Mouse (Mus musculus): ENCODE measurements at regions not wholly inside any gene's neighbourhood (a gene's known extent, or its start where the extent isn't known, plus 50 kb on each side); places are given as distances from the start of the nearest gene placed in this dataset.

- no peak overlapping the region for H3K4me2 ChIP-seq (ENCODE audit: low read depth, low read length)
- no peak overlapping the region for H3K9ac ChIP-seq (replicated peaks; ENCODE audit: low read length)
- ATAC-seq (replicated peaks; ENCODE audit: insufficient number of reproducible peaks, low FRiP score, low TSS enrichment, low read depth) (no peak), DNase-seq (ENCODE audit: low spot score) (no peak)
- no peaks in the 10 kb centered on the region for H3K9me3 ChIP-seq (replicated peaks; ENCODE audit: control insufficient read depth, low read length)
- no peak overlapping the region for H3K27ac ChIP-seq (replicated peaks; ENCODE audit: low read depth, low read length)
- no peak overlapping the region for H3K4me3 ChIP-seq (ENCODE audit: low read depth, low read length)
- H3K27me3 ChIP-seq (ENCODE audit: control insufficient read depth, insufficient read depth, low read length): no peaks in the 10 kb centered on the region
- no peaks in the 10 kb centered on the region for H3K4me1 ChIP-seq (ENCODE audit: control insufficient read depth, insufficient read depth, low read length)
- H3K36me3 ChIP-seq (replicated peaks; ENCODE audit: control insufficient read depth, insufficient read depth, low read depth, low read length): no peaks in the 10 kb centered on the region
These were observed 197.3 kb upstream of the Mctp2 start for GRCm38 (mm10) chr7:72503756-72504155.

- Histone ChIP-seq H3K27ac (replicated peaks; ENCODE audit: low read depth, low read length) (no peak overlapping the region), H3K9ac (replicated peaks; ENCODE audit: low read length) (no peak overlapping the region), H3K9me3 (replicated peaks; ENCODE audit: control insufficient read depth, low read length) (no peaks in the 10 kb centered on the region), H3K4me1 (ENCODE audit: control insufficient read depth, insufficient read depth, low read length) (no peaks in the 10 kb centered on the region), H3K36me3 (replicated peaks; ENCODE audit: control insufficient read depth, insufficient read depth, low read depth, low read length) (no peaks in the 10 kb centered on the region), H3K27me3 (ENCODE audit: control insufficient read depth, insufficient read depth, low read length) (no peaks in the 10 kb centered on the region), H3K4me2 (ENCODE audit: low read depth, low read length) (no peak overlapping the region), H3K4me3 (ENCODE audit: low read depth, low read length) (no peak overlapping the region)
- WGBS: 59% methylated on average over 4 of the region's 4 CpGs
- no peak for DNase-seq (ENCODE audit: low spot score)
- ATAC-seq (replicated peaks; ENCODE audit: insufficient number of reproducible peaks, low FRiP score, low TSS enrichment, low read depth): no peak
These were observed 197.9 kb upstream of the Mctp2 start for GRCm38 (mm10) chr7:72504268-72504667.

GRCm38 (mm10) chr7:72505732-72506460 is 199.5 kb upstream of the Mctp2 start:
- WGBS: 67% methylated on average over 8 of the region's 8 CpGs
- H3K9me3 ChIP-seq (replicated peaks; ENCODE audit: control insufficient read depth, low read length): no peaks in the 10 kb centered on the region
- H3K27me3 ChIP-seq (ENCODE audit: control insufficient read depth, insufficient read depth, low read length): no peaks in the 10 kb centered on the region
- peak; percentile 45 for DNase-seq (ENCODE audit: low spot score)
- 0 out of 2 replicates have a peak overlapping the region, but pooled peaks have one; percentile 11 for H3K27ac ChIP-seq (replicated peaks; ENCODE audit: low read depth, low read length)
- ATAC-seq (replicated peaks; ENCODE audit: insufficient number of reproducible peaks, low FRiP score, low TSS enrichment, low read depth): no peak; the same call in 1 of the 2 replicates
- H3K36me3 ChIP-seq (replicated peaks; ENCODE audit: control insufficient read depth, insufficient read depth, low read depth, low read length): no peaks in the 10 kb centered on the region
- H3K4me3 ChIP-seq (ENCODE audit: low read depth, low read length): no peak overlapping the region
- no peaks in the 10 kb centered on the region for H3K4me1 ChIP-seq (ENCODE audit: control insufficient read depth, insufficient read depth, low read length)
- no peak overlapping the region for H3K9ac ChIP-seq (replicated peaks; ENCODE audit: low read length)
- H3K4me2 ChIP-seq (ENCODE audit: low read depth, low read length): no peak overlapping the region

GRCm38 (mm10) chr7:72507946-72508345 is 201.5 kb upstream of the Mctp2 start:
- 27% methylated on average over 5 of the region's 5 CpGs for WGBS
- H3K27me3 ChIP-seq (ENCODE audit: control insufficient read depth, insufficient read depth, low read length): no peaks in the 10 kb centered on the region
- DNase-seq (ENCODE audit: low spot score): peak; percentile 47

GRCm38 (mm10) chr7:72510116-72510515 is 203.7 kb upstream of the Mctp2 start:
- no peaks in the 10 kb centered on the region for H3K4me1 ChIP-seq (ENCODE audit: control insufficient read depth, insufficient read depth, low read length)
- WGBS: 84% methylated on average over 4 of the region's 4 CpGs
- H3K9me3 ChIP-seq (replicated peaks; ENCODE audit: control insufficient read depth, low read length): no peaks in the 10 kb centered on the region

More at GRCm38 (mm10) chr7:72507946-72508345, 201.5 kb upstream of the Mctp2 start:
- no peak overlapping the region for H3K4me2 ChIP-seq (ENCODE audit: low read depth, low read length)
- no peaks in the 10 kb centered on the region for H3K9me3 ChIP-seq (replicated peaks; ENCODE audit: control insufficient read depth, low read length)
- no peak overlapping the region for H3K9ac ChIP-seq (replicated peaks; ENCODE audit: low read length)
- no peak overlapping the region for H3K4me3 ChIP-seq (ENCODE audit: low read depth, low read length)
- H3K4me1 ChIP-seq (ENCODE audit: control insufficient read depth, insufficient read depth, low read length): no peaks in the 10 kb centered on the region
- no peak for ATAC-seq (replicated peaks; ENCODE audit: insufficient number of reproducible peaks, low FRiP score, low TSS enrichment, low read depth)
- H3K27ac ChIP-seq (replicated peaks; ENCODE audit: low read depth, low read length): no peak overlapping the region
- H3K36me3 ChIP-seq (replicated peaks; ENCODE audit: control insufficient read depth, insufficient read depth, low read depth, low read length): no peaks in the 10 kb centered on the region

GRCm38 (mm10) chr7:72513446-72513845 is 207.0 kb upstream of the Mctp2 start:
- Histone ChIP-seq H3K27me3 (ENCODE audit: control insufficient read depth, insufficient read depth, low read length) (no peaks in the 10 kb centered on the region), H3K9me3 (replicated peaks; ENCODE audit: control insufficient read depth, low read length) (no peaks in the 10 kb centered on the region), H3K4me3 (ENCODE audit: low read depth, low read length) (no peak overlapping the region), H3K27ac (replicated peaks; ENCODE audit: low read depth, low read length) (no peak overlapping the region), H3K36me3 (replicated peaks; ENCODE audit: control insufficient read depth, insufficient read depth, low read depth, low read length) (no peaks in the 10 kb centered on the region), H3K4me2 (ENCODE audit: low read depth, low read length) (no peak overlapping the region), H3K9ac (replicated peaks; ENCODE audit: low read length) (no peak overlapping the region), H3K4me1 (ENCODE audit: control insufficient read depth, insufficient read depth, low read length) (no peaks in the 10 kb centered on the region)
- DNase-seq (ENCODE audit: low spot score) (no peak), ATAC-seq (replicated peaks; ENCODE audit: insufficient number of reproducible peaks, low FRiP score, low TSS enrichment, low read depth) (no peak)
- 84% methylated on average over 4 of the region's 4 CpGs for WGBS

More at GRCm38 (mm10) chr7:72510116-72510515, 203.7 kb upstream of the Mctp2 start:
- DNase-seq (ENCODE audit: low spot score): no peak
- Histone ChIP-seq H3K9ac (replicated peaks; ENCODE audit: low read length) (no peak overlapping the region), H3K4me2 (ENCODE audit: low read depth, low read length) (no peak overlapping the region), H3K27ac (replicated peaks; ENCODE audit: low read depth, low read length) (no peak overlapping the region), H3K27me3 (ENCODE audit: control insufficient read depth, insufficient read depth, low read length) (no peaks in the 10 kb centered on the region), H3K4me3 (ENCODE audit: low read depth, low read length) (no peak overlapping the region), H3K36me3 (replicated peaks; ENCODE audit: control insufficient read depth, insufficient read depth, low read depth, low read length) (no peaks in the 10 kb centered on the region)
- no peak for ATAC-seq (replicated peaks; ENCODE audit: insufficient number of reproducible peaks, low FRiP score, low TSS enrichment, low read depth)

GRCm38 (mm10) chr7:72514851-72515250 is 208.4 kb upstream of the Mctp2 start:
- no peaks in the 10 kb centered on the region for H3K36me3 ChIP-seq (replicated peaks; ENCODE audit: control insufficient read depth, insufficient read depth, low read depth, low read length)
- ATAC-seq (replicated peaks; ENCODE audit: insufficient number of reproducible peaks, low FRiP score, low TSS enrichment, low read depth): no peak
- no peaks in the 10 kb centered on the region for H3K4me1 ChIP-seq (ENCODE audit: control insufficient read depth, insufficient read depth, low read length)
- no peaks in the 10 kb centered on the region for H3K9me3 ChIP-seq (replicated peaks; ENCODE audit: control insufficient read depth, low read length)
- H3K4me2 ChIP-seq (ENCODE audit: low read depth, low read length): no peak overlapping the region
- no peaks in the 10 kb centered on the region for H3K27me3 ChIP-seq (ENCODE audit: control insufficient read depth, insufficient read depth, low read length)
- no peak overlapping the region for H3K9ac ChIP-seq (replicated peaks; ENCODE audit: low read length)
- WGBS: 90% methylated on average over 2 of the region's 2 CpGs
- no peak for DNase-seq (ENCODE audit: low spot score)
- no peak overlapping the region for H3K4me3 ChIP-seq (ENCODE audit: low read depth, low read length)
- no peak overlapping the region for H3K27ac ChIP-seq (replicated peaks; ENCODE audit: low read depth, low read length)

- no peak overlapping the region for H3K4me2 ChIP-seq (ENCODE audit: low read depth, low read length)
- H3K9me3 ChIP-seq (replicated peaks; ENCODE audit: control insufficient read depth, low read length): no peaks in the 10 kb centered on the region
- DNase-seq (ENCODE audit: low spot score): no peak
- H3K27ac ChIP-seq (replicated peaks; ENCODE audit: low read depth, low read length): no peak overlapping the region
- no peaks in the 10 kb centered on the region for H3K27me3 ChIP-seq (ENCODE audit: control insufficient read depth, insufficient read depth, low read length)
- H3K4me1 ChIP-seq (ENCODE audit: control insufficient read depth, insufficient read depth, low read length): no peaks in the 10 kb centered on the region
- H3K9ac ChIP-seq (replicated peaks; ENCODE audit: low read length): no peak overlapping the region
- WGBS: 56% methylated on average over 5 of the region's 5 CpGs
- ATAC-seq (replicated peaks; ENCODE audit: insufficient number of reproducible peaks, low FRiP score, low TSS enrichment, low read depth): no peak
- no peak overlapping the region for H3K4me3 ChIP-seq (ENCODE audit: low read depth, low read length)
- H3K36me3 ChIP-seq (replicated peaks; ENCODE audit: control insufficient read depth, insufficient read depth, low read depth, low read length): no peaks in the 10 kb centered on the region
These were observed 212.1 kb upstream of the Mctp2 start for GRCm38 (mm10) chr7:72518421-72518972.

Data from embryonic facial prominence, embryonic 11.5 days (tissue).